Mouse (Mus musculus) CH12.LX (cell line): ENCODE data around the gene Clasrp. TPM values are rescaled to one million over a fixed set of nuclear protein-coding genes. Genes with fewer than 3 reads are reported as not detected.

Experiments
- DNase-seq: peaks from one replicate; pipeline ENCODE4 v3.0.0-alpha.2; 2013; ENCODE audit errors: extremely low read depth
- H3K27ac ChIP-seq: 2 replicates; pipeline ENCODE4 v1.5.1; 2012; ENCODE audit warnings: low read depth, mild to moderate bottlenecking, control low read depth, moderate library complexity; ENCODE audit not compliant: insufficient read depth
- H3K27me3 ChIP-seq: replicated peaks from 2 replicates; pipeline ENCODE3; 2012; ENCODE audit warnings: inconsistent platforms
- H3K36me3 ChIP-seq, 2 experiments: replicated peaks in 1 of 2; 2 replicates each; pipeline versions ENCODE3 to v1.6.1; 2012; ENCODE audit warnings: inconsistent platforms in 1 of 2, low read length in 1 of 2, mild to moderate bottlenecking in 1 of 2, mixed read lengths in 1 of 2, moderate library complexity in 1 of 2; ENCODE audit not compliant: control insufficient read depth in 1 of 2, insufficient read depth in 1 of 2
- H3K4me1 ChIP-seq, 2 experiments: 2 replicates each; pipeline ENCODE4 v1.6.1; 2012; ENCODE audit warnings: inconsistent platforms in 1 of 2, moderate library complexity in 1 of 2; ENCODE audit not compliant: insufficient read depth in 2 of 2, control insufficient read depth in 1 of 2
- H3K4me2 ChIP-seq: 2 replicates; pipeline ENCODE4 v1.6.1; 2012; ENCODE audit warnings: low read depth, mild to moderate bottlenecking, control low read depth; ENCODE audit not compliant: poor library complexity, insufficient read depth, severe bottlenecking
- H3K4me3 ChIP-seq, 3 experiments: fragments of 150-350 bp in 1 of 3; sonication (generic) in 1 of 3; replicated peaks in 1 of 3; 2 replicates each; pipeline versions ENCODE3 to v1.5.1; 2011 to 2012; ENCODE audit warnings: low read depth in 2 of 3, low read length in 2 of 3, mild to moderate bottlenecking in 2 of 3, moderate library complexity in 2 of 3, control low read depth in 1 of 3, improper control_type of control experiment in 1 of 3, inconsistent platforms in 1 of 3, mixed read lengths in 1 of 3; ENCODE audit not compliant: poor library complexity in 1 of 3
- H3K79me2 ChIP-seq: replicated peaks from 2 replicates; pipeline ENCODE4 v1.6.1; 2012; ENCODE audit warnings: mild to moderate bottlenecking, moderate library complexity; ENCODE audit not compliant: control insufficient read depth, poor library complexity, insufficient read depth, severe bottlenecking; ENCODE audit errors: extremely low read depth
- H3K9ac ChIP-seq: 2 replicates; pipeline ENCODE4 v1.6.1; 2012; ENCODE audit warnings: low read depth, mild to moderate bottlenecking, control low read depth, moderate library complexity; ENCODE audit not compliant: insufficient read depth
- H3K9me3 ChIP-seq: replicated peaks from 2 replicates; pipeline ENCODE3; 2012; ENCODE audit warnings: low read length, inconsistent platforms, mixed read lengths
- CTCF ChIP-seq, 2 experiments: IDR thresholded peaks in 1 of 2; conservative IDR thresholded peaks in 1 of 2; 2 replicates each; pipeline ENCODE4 v1.5.1; 2011 to 2012; ENCODE audit warnings: low read depth in 2 of 2, low read length in 2 of 2, improper control_type of control experiment in 1 of 2, inconsistent platforms in 1 of 2, mild to moderate bottlenecking in 1 of 2, moderate library complexity in 1 of 2
- MEF2A ChIP-seq: IDR thresholded peaks from 2 replicates; pipeline ENCODE4 v1.6.1; 2014; ENCODE audit warnings: low read depth, mild to moderate bottlenecking, inconsistent platforms, low read length, improper control_type of control experiment, borderline replicate concordance
- RCOR1 ChIP-seq: conservative IDR thresholded peaks from 2 replicates; pipeline ENCODE4 v1.6.1; 2012; ENCODE audit warnings: low read depth, mild to moderate bottlenecking, inconsistent platforms, low read length, improper control_type of control experiment
- SIN3A ChIP-seq: IDR thresholded peaks from 2 replicates; pipeline ENCODE4 v1.6.1; 2012; ENCODE audit warnings: low read length, improper control_type of control experiment, inconsistent platforms
- TBP ChIP-seq: conservative IDR thresholded peaks from 2 replicates; pipeline ENCODE4 v1.6.1; 2011; ENCODE audit warnings: low read depth, low read length, improper control_type of control experiment
- dilution Hi-C: fragments of 300-500 bp; cut with MboI; formaldehyde crosslinking; loops from 2 replicates; pipeline ENCODE4 v1.14.3; 2020; ENCODE audit warnings: low sequenced_read_pairs; ENCODE audit not compliant: extremely low pct_unique_long_range_greater_than_20kb, extremely low pct_ligation_motif_present
- in situ Hi-C: fragments of 300-500 bp; cut with MboI; formaldehyde crosslinking; loops from 3 replicates; pipeline ENCODE4 v1.14.3; 2019; ENCODE audit warnings: low sequenced_read_pairs, low pct_ligation_motif_present, low pct_unique_long_range_greater_than_20kb, mixed read lengths
- polyA plus RNA-seq: library from polyadenylated mRNA; unstranded; fragments of >175 nt; gene quantifications from 2 replicates; pipeline ENCODE4 v1.2.1, GENCODE M21; 2012; ENCODE audit warnings: low read depth; ENCODE audit not compliant: insufficient read length
- total RNA-seq, 2 experiments: library from RNA; depleted of rRNA; stranded (reverse); fragments of 300-350 nt in 1 of 2; fragments of >200 nt in 1 of 2; gene quantifications; 2 replicates each; pipeline ENCODE4 v1.2.3; 2012 to 2014

The Clasrp gene
- total and polyA plus RNA-seq, 3 experiments: 14.5 to 59.4 (median 45.4) TPM

DNA sequence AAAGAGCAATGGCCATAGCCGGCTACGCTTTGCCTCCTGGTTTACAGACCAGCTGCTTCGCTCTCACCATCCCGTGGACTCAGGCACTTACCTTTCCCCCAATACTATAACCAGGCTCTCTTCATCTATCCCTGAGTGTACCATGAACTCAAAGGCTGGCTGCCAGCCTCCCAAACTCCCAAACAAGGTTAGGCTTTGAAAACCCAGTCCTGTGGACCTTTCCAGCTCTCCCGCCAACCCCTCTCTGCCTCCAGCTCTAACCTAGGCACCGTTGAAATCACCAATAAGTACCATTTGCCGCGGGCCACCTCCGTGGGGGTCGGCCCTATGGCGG lies 42.9 kb downstream of the Clasrp start:
- H3K36me3 ChIP-seq: peaks cover 25 to 67% of the 10 kb centered on the region in 2 experiments
- in situ Hi-C loops: loop anchor here (25.0 kb wide), 1 partner anchor 149 kb away; the partner anchor contains the start of genes Ckm and Klc3
- peaks cover 8 to 44% of the 10 kb centered on the region in 2 experiments for H3K4me1 ChIP-seq
- H3K79me2 ChIP-seq: peaks cover 45% of the 10 kb centered on the region
- peaks cover 13% of the 10 kb centered on the region for H3K9me3 ChIP-seq
- peak overlapping the region; percentile 88 to 98 (median 91) for H3K4me3 ChIP-seq
- H3K9ac ChIP-seq: peak overlapping the region; percentile 93
- TF ChIP-seq MEF2A: no peak
- H3K4me2 ChIP-seq: peak overlapping the region; percentile 71
- DNase-seq: no peak
- H3K27ac ChIP-seq: peak overlapping the region; percentile 8; the same call in 1 of the 2 replicates
- dilution Hi-C loops: no loop called here
- H3K27me3 ChIP-seq: no peaks in the 10 kb centered on the region

- in situ Hi-C loops (loop anchor here (25.0 kb wide), 1 partner anchor 148 kb away; the partner anchor contains the start of genes Ckm and Klc3), dilution Hi-C loops (no loop called here)
- no peaks in the 10 kb centered on the region for H3K27me3 ChIP-seq
- H3K36me3 ChIP-seq: peaks cover 21 to 68% of the 10 kb centered on the region in 2 experiments
- peak overlapping the region; percentile 93 for H3K9ac ChIP-seq
- peaks cover 8 to 44% of the 10 kb centered on the region in 2 experiments for H3K4me1 ChIP-seq
- peaks cover 13% of the 10 kb centered on the region for H3K9me3 ChIP-seq
- peak; percentile 29; the same call in 1 of the 2 replicates for TF ChIP-seq SIN3A
- no peak for TF ChIP-seq TBP
- H3K4me2 ChIP-seq: peak overlapping the region; percentile 71
- H3K79me2 ChIP-seq: peaks cover 51% of the 10 kb centered on the region
- H3K27ac ChIP-seq: no peak overlapping the region
- DNase-seq: no peak
- peak overlapping the region; percentile 88 to 98 (median 91) for H3K4me3 ChIP-seq
Measured at GRCm38 (mm10) chr7:19560491-19561260, 43.6 kb downstream of the Clasrp start.

DNA sequence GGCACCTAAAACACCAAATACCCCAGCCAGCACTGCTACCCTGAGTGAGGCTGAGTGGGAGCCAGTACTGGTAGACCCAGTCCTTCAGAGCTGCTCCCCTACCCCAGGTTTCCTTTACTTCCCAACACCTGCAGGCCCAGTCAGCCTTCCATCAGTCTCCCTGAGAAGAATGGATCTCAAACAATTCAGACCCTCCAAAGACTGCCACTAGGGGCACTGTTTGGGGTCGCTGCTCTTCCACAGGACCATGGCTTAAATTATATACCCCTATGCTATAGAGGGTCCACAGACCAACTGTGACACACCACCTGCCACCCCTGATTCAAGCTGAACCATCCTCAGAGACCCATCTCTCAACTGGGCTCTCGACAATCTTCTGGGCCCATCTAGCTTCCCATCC lies 45.3 kb downstream of the Clasrp start:
- peak; percentile 45 for DNase-seq
- no peak overlapping the region for H3K27ac ChIP-seq
- no peaks in the 10 kb centered on the region for H3K27me3 ChIP-seq
- dilution Hi-C loops: no loop called here
- H3K9me3 ChIP-seq: no peaks in the 10 kb centered on the region
- peaks cover 55% of the 10 kb centered on the region for H3K79me2 ChIP-seq
- H3K4me2 ChIP-seq: no peak overlapping the region
- peak; percentile 63 to 68 for TF ChIP-seq CTCF (conservative IDR thresholded peaks at IDR 0.05 in 1 of 2, IDR thresholded peaks at IDR 0.05 in 1 of 2; ENCODE audit: low read depth in 2 of 2, low read length in 2 of 2)
- TF ChIP-seq RCOR1: no peak
- TF ChIP-seq, all 38 proteins: peak for 1
- H3K4me3 ChIP-seq: no peak overlapping the region
- no peak overlapping the region for H3K9ac ChIP-seq
- peaks cover 20 to 65% of the 10 kb centered on the region in 2 experiments for H3K36me3 ChIP-seq
- H3K4me1 ChIP-seq: peaks cover 8 to 44% of the 10 kb centered on the region in 2 experiments
- in situ Hi-C loops: loop anchor here (25.0 kb wide), 1 partner anchor 147 kb away; the partner anchor contains the start of genes Ckm and Klc3
